Mouse (Mus musculus) frontal cortex, postnatal 10 days (tissue): Measurements from ENCODE around the gene Eef2k.
"Not testable (repeated sequence)": the region's sequence is repeated elsewhere in the genome, so short reads cannot be mapped to it uniquely, and the experiment has no call there.

Experiments
- DNase-seq, 2 experiments: peaks; one replicate each; pipeline ENCODE4 v3.0.0; 2022; ENCODE audit warnings: low spot score in 2 of 2, mixed read lengths in 1 of 2

Eef2k gene

GRCm38 (mm10) chr7:120880770-120881169 is 38.1 kb downstream of the Eef2k start:
- DNase-seq = no peak

- no peak for DNase-seq
Observed at GRCm38 (mm10) chr7:120881451-120881850, 38.8 kb downstream of the Eef2k start.

- DNase-seq = no peak
Observed at GRCm38 (mm10) chr7:120882674-120883073, 40.0 kb downstream of the Eef2k start.

GRCm38 (mm10) chr7:120883523-120884290 is 41.1 kb downstream of the Eef2k start:
- no peak for DNase-seq

GRCm38 (mm10) chr7:120884746-120885145 is 42.1 kb downstream of the Eef2k start:
- no peak for DNase-seq

- DNase-seq = no peak
Observed at GRCm38 (mm10) chr7:120893123-120893522, 50.5 kb downstream of the Eef2k start.

GRCm38 (mm10) chr7:120897054-120897453 is 54.4 kb downstream of the Eef2k start:
- DNase-seq = no peak

- no peak for DNase-seq
Observed at GRCm38 (mm10) chr7:120897711-120898335, 55.2 kb downstream of the Eef2k start.

GRCm38 (mm10) chr7:120900191-120900590 is 57.6 kb downstream of the Eef2k start:
- no peak for DNase-seq

GRCm38 (mm10) chr7:120901701-120902100 is 59.1 kb downstream of the Eef2k start:
- no peak for DNase-seq

GRCm38 (mm10) chr7:120902931-120903330 is 60.3 kb downstream of the Eef2k start:
- no peak for DNase-seq

- DNase-seq = not testable (repeated sequence)
Observed at GRCm38 (mm10) chr7:120910172-120910571, 67.5 kb downstream of the Eef2k start.

- not testable (repeated sequence) for DNase-seq
Observed at GRCm38 (mm10) chr7:120911268-120911667, 68.6 kb downstream of the Eef2k start.

- no peak for DNase-seq
Observed at GRCm38 (mm10) chr7:120913332-120913731, 70.7 kb downstream of the Eef2k start.

- no peak for DNase-seq
Observed at GRCm38 (mm10) chr7:120916262-120916875, 73.7 kb downstream of the Eef2k start.

GRCm38 (mm10) chr7:120917279-120917591 is 74.6 kb downstream of the Eef2k start:
- DNase-seq = no peak

- peak; percentile 97 to 99 for DNase-seq
Observed at GRCm38 (mm10) chr7:120917592-120918461, 75.2 kb downstream of the Eef2k start, which contains the start of gene Polr3e. TSS of gene Polr3e (plus strand) at chr7:120917744.

- peak in 1 of 2 experiments; percentile 25 for DNase-seq
Observed at GRCm38 (mm10) chr7:120918526-120918962, 75.9 kb downstream of the Eef2k start.

- no peak for DNase-seq
Observed at GRCm38 (mm10) chr7:120933110-120933509, 90.5 kb downstream of the Eef2k start.

GRCm38 (mm10) chr7:120933680-120934195 is 91.1 kb downstream of the Eef2k start:
- no peak for DNase-seq

GRCm38 (mm10) chr7:120934716-120935115 is 92.1 kb downstream of the Eef2k start:
- DNase-seq = peak in 1 of 2 experiments; percentile 38

GRCm38 (mm10) chr7:120936522-120936921 is 93.9 kb downstream of the Eef2k start:
- no peak for DNase-seq
